Mouse (Mus musculus) natural killer cell, adult 2 months (primary cell): ENCODE data around the gene Synrg.

Source experiments
- DNase-seq, 2 experiments: peaks; one replicate each; pipeline ENCODE4 v3.0.0; 2022; ENCODE audit warnings: low spot score in 2 of 2

Synrg gene

DNA sequence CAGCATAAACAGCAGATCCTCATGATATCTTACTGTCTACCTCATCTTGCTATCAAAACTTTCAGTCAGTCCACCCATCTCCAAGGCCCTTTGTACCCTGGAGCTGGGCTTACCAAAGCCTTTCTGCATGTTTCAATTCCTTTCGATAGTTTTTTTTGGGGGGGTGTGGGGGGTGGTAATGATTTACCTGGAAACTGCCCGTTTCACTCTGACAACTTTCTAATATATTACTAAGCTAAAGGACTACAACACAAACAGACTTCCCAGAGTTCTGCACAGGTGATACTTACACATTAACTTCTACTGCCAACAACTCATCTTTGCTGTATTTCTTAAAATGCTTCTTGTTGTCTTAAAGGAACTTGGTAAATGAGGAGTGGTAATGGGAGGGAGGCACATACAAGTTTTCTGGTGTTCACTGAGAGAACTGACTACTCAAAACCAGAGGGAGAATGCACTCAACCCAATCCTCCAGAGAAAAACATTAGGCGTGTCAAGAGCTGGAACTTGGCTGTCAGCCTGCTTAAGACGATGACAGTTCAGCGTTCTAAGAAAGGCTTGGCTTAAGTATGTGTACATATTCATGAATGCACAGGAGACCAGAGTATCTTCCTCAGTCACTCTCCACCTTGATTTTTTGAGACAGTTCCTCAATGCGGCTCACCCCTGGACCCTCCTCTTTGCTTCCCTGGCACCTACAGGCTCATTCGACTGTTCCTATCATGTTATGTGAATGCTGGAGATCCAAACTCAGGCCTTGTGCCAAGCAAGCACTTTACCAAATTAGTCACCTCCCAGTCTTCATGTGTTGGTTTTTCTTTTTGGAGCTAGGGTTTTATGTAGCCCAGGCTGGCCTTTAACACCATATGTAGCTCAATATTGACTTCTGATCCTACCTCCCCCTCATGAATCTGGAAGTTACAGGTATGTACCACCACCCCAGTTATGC is 109.9 kb downstream of the Synrg start:
- DNase-seq: no peak

DNA sequence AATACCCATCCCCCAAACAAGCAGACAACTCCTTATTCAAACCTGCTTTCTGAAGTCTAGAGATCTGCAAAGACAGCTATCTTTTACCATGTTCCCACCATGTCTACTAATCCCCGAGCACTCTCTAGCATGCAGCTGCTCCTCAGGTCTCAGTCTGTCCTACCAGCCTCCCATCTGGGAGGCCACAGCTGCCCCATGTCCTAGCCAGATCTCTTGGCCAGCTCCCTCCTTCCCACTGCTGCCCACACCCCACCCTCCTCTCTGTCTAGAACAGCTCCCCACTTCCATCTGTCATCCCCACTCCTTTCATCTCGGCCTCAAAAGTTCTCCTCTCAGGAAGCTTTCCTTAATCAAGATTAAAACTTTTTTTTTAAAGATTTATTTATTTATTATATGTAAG is 112.8 kb downstream of the Synrg start:
- DNase-seq: no peak

DNA sequence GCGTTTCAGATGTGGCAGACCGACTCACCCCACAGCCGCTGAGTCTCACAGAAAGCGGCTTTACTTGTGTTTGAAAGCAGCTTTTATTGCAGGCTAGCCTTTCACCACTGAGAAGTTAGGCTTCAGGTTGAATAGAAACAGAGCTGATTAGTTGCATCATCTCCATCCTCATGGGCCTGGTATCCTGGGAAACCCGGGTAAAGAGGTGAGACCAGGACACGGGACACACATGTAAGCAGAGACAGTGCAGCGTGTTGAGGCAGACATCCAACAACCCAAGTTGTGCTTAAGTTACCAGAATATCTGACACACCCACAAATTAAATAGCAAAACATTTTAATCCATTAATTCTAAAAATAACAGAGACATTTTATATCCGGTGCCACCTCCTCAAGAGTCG is 114.4 kb downstream of the Synrg start:
- no peak for DNase-seq

DNA sequence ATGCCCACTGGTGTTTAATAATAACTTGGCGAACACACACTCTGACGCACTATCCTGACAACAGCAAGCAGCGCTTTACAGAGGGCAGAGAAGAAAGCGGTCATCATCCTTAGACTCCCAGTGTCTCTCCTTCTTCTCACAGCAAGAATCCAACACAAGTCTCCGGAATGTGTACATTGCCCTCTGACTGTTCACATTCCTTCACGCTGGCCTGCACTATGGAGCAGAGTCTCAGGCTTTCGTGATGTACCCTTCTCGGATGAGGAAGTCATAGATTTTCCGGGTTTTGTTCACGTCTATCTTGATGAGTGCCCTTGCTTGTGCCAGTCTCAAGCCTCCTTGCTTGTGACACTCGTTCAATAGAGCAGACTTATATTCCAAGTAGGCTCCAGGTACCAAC is 115.1 kb downstream of the Synrg start:
- no peak for DNase-seq

DNA sequence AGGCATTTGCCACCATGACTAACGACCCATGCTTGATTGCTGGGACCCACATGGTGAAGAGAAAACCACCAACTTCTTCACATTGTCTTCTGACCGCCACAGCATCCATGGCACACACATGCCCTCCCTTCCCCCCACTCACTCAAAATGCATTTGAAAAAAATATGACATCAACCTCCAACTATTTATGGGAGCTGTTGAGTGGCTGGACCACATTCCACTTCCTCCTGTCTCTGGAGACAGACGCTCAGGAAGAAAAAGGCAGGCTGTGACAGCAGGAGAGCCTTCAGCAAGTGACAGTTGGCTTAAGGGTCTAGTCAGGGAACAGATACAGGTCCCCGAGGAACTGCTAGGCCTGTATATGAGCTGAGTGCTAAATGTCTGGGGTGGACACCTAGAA is 115.7 kb downstream of the Synrg start:
- no peak for DNase-seq

- no peak for DNase-seq
These were observed 116.1 kb downstream of the Synrg start for GRCm38 (mm10) chr11:84080327-84080726.

GRCm38 (mm10) chr11:84081901-84082300 is 117.7 kb downstream of the Synrg start:
- DNase-seq: no peak

DNA sequence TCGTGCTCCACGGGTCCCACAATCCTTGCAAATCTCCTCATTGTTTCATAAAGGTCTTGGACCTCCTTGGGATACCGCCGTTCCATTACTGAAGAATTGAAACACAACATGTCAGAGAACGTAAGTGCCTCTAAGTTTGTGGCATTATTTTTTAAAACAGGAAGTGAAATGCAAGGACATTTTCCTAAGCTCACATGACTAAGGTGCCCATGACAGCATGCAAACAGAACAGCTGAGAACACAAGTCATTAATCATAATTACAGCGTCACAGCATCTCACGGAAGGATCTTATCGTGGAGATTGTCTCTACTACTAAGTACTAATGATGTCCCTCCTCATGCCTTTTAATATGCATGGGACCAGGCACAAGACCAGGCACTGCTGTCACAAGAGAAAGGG is 126.3 kb downstream of the Synrg start:
- DNase-seq: no peak
